Mouse (Mus musculus) bone marrow macrophage, adult 2 months (primary cell): Measurements from ENCODE around the gene Fkbp3.

Experiments
- CTCF ChIP-seq: IDR thresholded peaks from 2 replicates; pipeline ENCODE4 v1.5.1; 2012; ENCODE audit warnings: low read depth, mild to moderate bottlenecking, low read length, moderate library complexity
- POLR2A ChIP-seq: IDR thresholded peaks from 2 replicates; pipeline ENCODE4 v1.6.1; 2012; ENCODE audit warnings: mild to moderate bottlenecking, low read depth, low read length, borderline replicate concordance

- TF ChIP-seq CTCF: no peak
- no peak for TF ChIP-seq POLR2A
These were observed 1.4 kb upstream of the Fkbp3 start, which contains the start of gene Fancm for GRCm38 (mm10) chr12:65075085-65075732.
